Mouse (Mus musculus): ENCODE results near the gene Limd1.

DNA sequence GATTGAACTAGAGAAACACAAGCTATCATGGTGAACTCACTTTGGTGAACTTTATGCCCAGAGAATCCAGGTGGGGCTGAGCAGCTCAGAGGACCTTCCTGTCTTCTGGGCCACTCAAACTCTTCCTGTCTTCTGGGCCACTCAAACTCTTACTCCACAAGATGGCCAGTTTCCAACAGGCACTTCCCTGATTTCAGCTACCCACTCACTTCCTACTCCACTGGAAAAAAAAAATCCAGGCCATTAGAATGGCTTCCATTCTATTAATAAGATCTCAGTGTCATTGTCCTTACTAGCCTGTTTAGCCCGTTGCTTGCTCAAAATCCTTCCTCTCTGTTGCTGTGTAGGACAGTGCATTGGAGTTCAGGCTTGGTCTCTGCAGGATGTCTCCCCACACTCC, 2.9 kb upstream of the Limd1 start:
- peak; percentile 56; the same call in 1 of the 2 replicates for TF ChIP-seq EP300 (IDR thresholded peaks at IDR 0.05; ENCODE audit: low read depth)
- TF ChIP-seq CTCF (IDR thresholded peaks at IDR 0.05; ENCODE audit: low read depth) = no peak

All from heart, postnatal 0 days (tissue).